Mouse (Mus musculus) right cerebral cortex, adult 2 months (tissue): ENCODE data around the gene Cacng2.
A peak's percentile ranks its signal among the peaks of the same experiment; 100 is the strongest.
"Not testable (repeated sequence)": the region's sequence is repeated elsewhere in the genome, so short reads cannot be mapped to it uniquely, and the experiment has no call there.

Experiments used
- DNase-seq, 2 experiments: peaks; one replicate each; pipeline ENCODE4 v3.0.0; 2021 to 2022; ENCODE audit warnings: low spot score in 2 of 2

Gene Cacng2

DNA sequence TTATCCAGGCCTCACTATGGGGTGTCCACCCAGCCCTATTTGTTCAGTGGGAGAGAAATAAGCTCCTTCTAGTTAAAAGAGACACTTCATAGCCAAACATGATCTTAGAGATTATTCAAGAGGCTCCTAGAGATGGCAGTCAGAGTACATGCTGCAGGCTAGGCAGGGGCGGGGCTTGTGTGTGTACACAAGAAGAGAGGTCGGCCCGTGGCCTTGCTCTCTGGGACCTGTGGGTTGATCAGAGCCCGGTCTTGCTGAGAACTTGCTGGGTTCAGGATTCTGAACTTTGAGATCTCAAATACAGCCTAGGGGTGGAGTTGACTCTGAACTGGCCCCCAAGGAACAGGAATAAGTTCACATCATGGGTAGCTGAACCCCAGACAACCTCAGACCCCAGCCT is 95.6 kb downstream of the Cacng2 start:
- no peak for DNase-seq

- DNase-seq: no peak
Measured at GRCm38 (mm10) chr15:78014046-78014445, 105.8 kb downstream of the Cacng2 start.

- not testable (repeated sequence) for DNase-seq
Measured at GRCm38 (mm10) chr15:78008206-78008605, 111.6 kb downstream of the Cacng2 start.

DNA sequence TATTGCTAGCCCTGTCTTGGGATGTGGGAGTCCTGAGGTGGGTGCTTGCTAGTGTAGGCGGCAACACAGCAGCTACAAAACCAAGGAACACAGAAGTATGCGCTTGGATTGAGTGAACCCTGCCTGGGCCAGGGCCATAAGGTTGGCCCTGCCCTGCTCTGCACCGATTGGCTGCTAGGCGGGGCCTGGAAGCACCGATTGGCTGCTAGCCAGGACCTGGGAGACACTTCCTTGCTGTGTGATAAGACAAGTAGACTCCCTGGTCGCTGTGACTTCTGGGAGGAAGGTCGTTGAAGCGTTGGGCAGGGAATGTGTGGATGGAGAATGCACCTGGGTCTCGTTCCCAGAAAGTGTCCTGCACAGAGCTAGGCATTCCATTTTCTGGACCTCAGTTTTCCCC is 115.9 kb downstream of the Cacng2 start:
- no peak for DNase-seq

DNA sequence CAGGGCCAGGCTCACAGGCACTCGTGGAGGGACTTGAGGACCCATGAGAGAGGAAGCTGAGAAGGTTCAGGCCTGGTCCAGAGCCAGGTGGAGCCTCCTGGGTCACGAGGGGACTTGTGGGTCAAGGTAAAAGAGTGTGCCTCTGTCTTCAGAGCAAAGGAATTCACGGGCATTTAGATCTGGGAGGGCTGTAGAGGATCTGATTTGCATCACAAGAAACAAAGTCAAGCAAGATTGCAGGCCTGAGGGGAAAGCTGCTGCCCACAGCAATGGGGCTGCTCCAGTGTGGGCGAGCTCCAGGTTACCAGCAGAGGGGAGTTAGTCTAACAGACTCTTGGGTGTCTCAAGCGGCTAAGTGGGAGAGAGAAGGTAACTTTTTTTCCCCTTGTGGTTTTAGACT is 118.4 kb downstream of the Cacng2 start:
- DNase-seq: no peak

DNA sequence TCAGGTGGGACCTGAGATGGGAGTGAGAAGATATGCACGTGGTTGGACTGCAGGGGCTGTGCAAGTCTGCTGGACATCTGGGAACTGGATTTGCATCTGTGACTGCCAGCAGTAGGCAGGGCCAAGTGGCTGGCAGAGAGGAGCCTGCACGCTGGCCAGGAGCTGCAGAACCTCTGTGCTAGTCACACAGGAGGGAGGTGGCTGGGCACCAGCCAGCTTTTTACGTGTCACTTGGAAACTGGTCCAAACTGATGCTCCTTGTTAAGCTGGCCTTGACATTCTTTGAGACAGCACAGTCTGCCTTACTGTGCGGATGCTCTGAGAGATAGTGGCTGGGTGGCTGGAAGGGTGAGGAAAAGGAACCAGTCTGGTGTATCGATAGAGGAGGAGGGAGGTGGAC is 131.3 kb downstream of the Cacng2 start:
- DNase-seq: no peak

DNA sequence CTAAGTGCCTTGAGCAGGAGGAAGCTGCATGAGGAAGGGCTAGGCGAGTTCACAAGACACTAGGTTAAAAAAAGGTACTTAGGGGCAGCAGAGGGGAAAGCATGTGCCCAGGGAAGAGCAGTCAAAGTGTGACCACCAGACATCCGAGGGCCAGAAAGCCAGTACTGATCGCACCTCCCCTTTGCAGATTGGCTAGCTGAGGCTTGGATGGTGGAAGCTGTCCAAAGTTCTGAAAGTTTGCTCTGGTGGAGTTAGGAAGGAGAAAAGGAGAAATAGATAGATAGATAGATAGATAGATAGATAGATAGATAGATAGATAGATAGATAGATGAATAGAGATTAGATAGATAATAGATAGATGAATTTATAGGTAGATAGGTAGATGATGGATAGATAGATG is 136.4 kb downstream of the Cacng2 start:
- no peak for DNase-seq

GRCm38 (mm10) chr15:77982195-77982939 is 137.5 kb downstream of the Cacng2 start:
- DNase-seq: peak; percentile 91 to 92

DNA sequence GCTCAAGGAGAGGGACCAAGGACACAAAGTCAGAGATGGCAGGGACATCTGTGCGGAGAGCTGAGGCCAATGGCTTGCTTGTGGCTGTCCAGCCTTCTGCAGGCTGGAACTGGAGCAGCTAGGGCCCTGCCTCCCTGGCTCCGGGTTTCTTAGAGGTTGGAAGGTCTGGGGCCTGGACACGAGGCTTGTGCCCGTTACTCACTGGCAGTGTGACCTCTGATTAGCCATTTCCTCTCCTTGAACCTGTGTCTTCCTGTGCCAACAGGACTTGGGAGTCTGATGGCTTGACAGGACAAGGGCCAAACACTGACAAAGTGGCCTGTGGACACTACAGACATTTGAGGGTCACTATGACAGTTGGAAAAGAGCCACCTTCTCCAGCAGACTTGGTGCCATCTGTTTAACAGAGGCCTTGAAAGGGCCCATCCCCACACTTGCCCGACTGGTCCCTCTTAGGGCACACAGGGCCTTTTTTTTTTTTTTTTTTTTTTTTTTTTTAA is 138.6 kb downstream of the Cacng2 start:
- DNase-seq: no peak

DNA sequence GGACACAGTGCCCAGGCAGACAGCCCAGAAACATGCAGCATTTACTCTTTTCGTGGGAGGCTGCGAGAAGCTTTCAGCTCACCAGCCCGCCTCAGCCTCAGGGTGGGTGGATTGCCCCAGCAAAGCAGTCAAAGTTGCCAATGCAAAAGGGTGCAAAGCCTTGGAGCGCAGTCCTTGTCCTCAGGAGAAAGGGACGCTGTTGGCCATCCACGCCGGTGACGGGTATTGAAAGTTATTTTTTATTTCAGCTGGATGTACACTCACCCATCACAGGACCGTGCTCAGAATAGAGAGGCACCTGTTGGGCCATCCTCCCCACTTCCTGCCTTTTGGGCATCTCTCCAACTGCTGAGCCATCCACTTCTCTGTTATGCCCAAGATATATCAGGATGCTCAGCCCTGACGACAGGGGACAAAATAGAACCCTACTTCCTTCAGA is 140.4 kb downstream of the Cacng2 start:
- peak; percentile 69 to 78 for DNase-seq

DNA sequence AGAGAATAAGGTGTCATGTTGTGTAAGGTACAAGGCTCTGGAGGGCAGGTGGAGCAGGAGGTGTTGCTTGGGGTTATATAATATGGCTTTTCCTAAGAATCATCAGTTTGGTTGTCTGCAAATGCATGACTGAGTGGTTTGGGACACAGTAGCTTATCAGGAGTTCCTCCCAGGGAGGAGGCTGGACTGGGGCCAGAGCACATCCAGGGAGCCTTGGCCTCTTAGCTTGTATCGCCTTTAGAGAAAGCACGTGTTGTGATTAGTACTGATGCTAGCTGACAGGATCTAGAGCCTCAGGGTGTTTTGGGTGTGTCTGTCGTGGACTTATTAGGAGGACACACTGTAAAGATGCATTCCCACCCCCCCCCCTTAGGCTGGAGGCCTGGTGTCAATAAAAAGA is 142.2 kb downstream of the Cacng2 start:
- no peak for DNase-seq

- DNase-seq: no peak
Measured at GRCm38 (mm10) chr15:77974165-77974841, 145.5 kb downstream of the Cacng2 start.

DNA sequence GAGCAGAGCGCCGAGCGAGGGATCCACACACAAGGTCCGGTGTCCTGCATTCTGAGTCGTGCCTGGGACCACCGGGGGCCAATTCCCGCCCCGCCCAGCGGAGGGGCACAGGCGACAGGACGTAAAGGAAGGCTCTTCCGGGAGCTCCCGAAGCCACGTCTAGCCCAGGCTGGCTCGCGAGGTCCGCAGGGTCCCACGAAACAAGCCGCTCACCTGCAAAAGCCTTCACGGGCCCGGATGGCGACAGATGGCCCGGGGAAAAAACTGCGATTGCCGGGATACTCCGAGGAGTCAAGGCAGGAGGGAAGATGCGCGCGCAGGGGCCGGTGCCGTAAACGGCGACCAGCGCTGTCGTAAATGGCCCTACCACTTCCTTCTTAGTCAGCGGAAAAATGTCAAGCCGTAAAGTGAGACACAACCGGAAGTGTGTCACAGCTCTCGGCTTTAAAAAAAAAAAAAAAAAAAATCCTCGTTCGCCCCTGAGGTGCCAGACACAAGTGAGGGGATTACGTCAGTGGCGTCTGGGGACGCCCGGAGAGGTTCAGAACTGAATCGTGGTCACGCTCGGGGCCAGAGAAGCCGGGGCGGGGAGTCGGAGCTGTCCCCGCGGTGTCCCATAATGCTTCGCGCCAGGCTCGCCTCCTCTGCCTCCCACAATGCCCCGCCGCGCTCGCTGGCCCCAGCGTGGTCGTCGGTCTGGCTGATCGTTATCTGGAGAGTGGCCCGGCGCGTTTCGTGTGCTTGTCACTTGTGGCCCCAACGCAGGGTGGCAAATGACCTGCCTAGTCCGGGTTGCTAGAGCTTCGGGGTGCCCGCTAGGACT is 149.1 kb downstream of the Cacng2 start, which contains the start of gene Eif3d:
Gene Eif3d, minus strand, starts transcription at position 344 of the 823 bp plus-strand sequence.
- peak; percentile 99 to 100 for DNase-seq

GRCm38 (mm10) chr15:77969940-77970469 is 149.8 kb downstream of the Cacng2 start:
- no peak for DNase-seq

- DNase-seq: no peak
Measured at GRCm38 (mm10) chr15:77965117-77965528, 154.7 kb downstream of the Cacng2 start.

GRCm38 (mm10) chr15:77962447-77962846 is 157.4 kb downstream of the Cacng2 start:
- DNase-seq: no peak

GRCm38 (mm10) chr15:77960693-77961092 is 159.1 kb downstream of the Cacng2 start:
- no peak for DNase-seq

DNA sequence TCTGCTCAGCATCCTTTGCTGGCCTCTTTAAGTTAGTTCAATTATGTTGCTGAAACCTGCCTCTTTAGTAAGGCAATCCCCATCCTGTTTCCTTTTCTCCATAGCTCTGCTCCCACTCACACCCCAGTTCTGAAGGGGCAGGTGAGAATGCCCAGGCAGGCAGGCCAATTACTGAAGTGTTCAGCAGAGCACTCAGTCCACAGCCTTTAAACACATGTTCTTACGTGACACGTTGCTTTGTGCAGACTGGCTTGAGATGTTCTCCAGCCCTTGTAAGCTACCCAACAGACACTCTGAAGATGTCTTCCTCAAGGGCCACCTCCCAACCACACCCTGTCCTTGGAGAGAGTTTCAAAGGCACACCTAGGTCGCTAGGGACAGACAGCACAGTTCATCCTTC is 161.8 kb downstream of the Cacng2 start:
- DNase-seq: no peak

GRCm38 (mm10) chr15:77957625-77958024 is 162.2 kb downstream of the Cacng2 start:
- no peak for DNase-seq

GRCm38 (mm10) chr15:77956404-77956901 is 163.4 kb downstream of the Cacng2 start, which contains the start of gene Foxred2:
Gene Foxred2, minus strand, starts transcription at chr15:77956722.
- DNase-seq: peak; percentile 83 to 85
